Mouse (Mus musculus): ENCODE measurements around the gene Kif18b.

The Kif18b gene

DNA sequence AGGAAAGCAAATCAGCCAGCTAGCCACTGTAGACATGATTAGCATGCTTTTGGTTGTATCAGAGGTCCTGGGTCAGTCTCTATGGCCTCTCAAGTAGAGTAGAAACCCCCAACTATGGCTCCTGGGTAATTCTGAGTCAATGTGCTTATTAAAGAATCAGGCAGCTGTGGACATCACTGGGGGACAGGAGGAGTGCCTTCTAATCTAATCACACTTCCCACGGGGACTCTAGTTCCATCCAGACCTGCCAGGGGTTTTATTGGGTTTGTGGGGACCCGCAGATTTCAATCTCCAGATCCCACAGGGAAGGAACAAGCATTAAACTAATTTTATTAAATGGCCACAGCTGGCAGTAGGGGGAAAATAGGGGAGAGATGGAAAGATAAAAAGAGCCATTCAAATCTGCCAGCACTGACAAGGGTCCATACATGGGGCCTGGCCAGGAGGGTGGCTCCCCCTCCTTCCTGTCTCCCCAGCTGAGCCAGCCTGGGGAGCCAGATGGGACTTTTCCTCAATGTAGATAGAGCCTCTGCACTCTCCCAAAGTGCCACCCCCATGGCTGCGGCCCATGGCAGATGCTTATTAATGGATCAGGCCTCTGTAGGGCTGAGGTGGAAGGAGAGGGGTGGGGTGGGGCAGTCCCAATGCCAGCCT lies 12.7 kb upstream of the Kif18b start:
- DNase-seq = no peak

DNA sequence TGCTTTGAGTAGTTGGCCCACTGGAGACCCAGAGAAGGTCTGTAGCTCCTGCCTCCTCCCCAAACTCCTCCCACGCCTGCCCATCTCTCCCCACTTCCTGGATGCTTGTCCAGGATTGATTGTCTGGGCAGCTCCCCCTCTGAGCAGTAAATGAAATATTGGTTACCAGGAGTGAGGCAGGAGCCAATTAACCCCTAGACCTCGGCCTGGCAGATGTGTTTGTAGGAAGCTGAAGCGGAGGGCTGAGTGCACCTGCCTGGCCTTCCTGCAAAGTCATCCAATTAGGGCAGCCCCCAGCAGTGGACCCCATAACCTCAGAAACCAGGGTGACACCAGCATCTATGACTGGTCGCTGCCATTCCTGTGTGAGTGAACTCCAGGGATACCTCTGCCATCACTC lies 11.3 kb upstream of the Kif18b start:
- no peak for DNase-seq

DNA sequence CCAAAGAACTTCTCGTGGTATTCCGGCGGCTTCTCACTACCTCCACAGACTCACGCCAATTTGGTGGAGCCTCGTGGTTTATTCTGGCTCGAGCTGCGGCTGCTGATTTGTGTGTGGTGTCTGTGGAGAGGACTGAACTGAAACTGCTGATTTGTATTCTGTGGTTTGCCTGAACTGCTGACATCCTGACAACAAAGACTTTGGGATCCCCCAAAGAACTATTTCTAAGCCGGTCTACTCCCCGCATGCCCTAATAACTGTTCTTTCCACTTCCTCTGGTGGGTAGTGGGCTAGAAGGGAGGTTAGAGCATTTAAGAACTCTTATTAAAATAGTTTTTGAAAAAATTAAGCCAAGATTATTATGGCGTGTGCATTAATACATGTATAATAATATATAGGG lies 5.7 kb upstream of the Kif18b start:
- no peak for DNase-seq

DNA sequence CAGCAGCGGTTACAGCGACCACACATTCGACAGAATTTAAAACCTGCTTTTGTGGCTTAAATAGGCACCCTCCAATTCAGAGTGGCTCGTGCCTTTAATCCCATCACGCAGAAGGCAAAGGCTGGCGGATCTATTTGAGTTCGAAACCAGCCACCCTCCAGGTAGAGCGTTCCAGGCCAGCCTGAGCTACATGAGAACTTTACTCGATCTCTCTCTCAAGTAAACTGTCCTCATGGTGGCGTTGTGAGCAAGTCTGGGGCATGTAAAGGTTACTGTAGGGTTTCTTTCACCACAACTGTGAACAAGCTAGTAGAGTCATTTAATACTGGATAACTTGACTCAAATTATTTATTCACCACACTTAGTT lies 410 bp upstream of the Kif18b start:
- peak in 1 of 2 experiments; percentile 21 for DNase-seq

DNA sequence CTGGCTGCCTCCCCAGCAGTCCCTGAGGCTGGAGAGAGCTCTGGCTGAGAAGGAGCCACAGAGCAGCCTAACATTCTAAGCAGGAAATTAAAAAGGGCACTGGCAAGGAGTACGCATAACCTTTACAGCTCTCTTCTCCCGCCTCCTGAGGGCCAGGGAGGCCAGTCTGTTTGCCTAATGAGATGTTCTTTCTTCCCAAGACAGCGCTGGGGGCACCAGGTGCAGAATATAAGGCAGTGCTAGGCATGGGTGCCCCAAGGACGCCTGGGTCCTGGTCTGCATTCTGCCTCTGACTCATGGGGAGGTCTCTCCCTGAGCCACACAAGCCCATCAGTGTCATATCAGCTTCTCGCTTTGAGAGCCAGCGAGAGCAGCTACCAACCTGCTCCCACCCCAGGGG lies 3.4 kb downstream of the Kif18b start:
- DNase-seq = no peak

DNA sequence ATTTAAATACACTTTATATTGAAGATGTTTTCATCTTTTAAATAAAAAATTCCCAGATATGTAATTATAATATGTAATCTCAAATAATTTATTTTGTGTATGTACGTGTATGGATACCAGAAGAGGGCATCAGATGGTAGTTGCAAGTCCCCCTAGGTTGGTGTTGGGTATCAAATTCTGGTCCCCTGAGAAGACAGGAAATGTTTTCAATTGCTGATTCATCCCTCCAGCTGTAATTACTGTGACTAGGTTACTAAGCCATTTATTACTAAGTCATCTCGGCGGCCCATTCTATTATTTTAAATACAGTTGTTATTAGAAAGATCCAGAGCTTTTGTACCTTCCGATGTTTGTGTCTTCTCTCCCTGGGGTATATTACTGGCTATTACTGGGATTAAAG lies 6.8 kb downstream of the Kif18b start:
- DNase-seq = no peak

DNA sequence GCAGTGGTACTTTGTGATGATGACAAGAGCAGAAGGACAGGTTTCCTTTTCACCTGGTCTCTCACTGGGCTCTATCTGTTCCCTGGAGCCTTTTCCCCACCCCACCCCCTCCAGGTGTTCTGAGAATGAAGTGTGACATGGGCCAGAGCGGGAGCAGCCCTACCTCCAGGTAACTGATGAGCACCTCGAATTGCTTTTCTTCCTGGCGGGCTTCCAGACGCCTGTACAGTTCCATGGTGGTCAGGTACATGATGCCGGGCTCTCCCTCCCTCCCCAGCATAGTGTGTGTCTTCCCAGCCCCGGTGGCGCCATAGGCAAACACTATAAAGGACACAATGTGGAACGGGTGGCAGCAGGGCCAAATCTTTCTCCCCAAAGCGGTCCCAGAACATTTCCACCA lies 9.5 kb downstream of the Kif18b start:
- no peak for DNase-seq

DNA sequence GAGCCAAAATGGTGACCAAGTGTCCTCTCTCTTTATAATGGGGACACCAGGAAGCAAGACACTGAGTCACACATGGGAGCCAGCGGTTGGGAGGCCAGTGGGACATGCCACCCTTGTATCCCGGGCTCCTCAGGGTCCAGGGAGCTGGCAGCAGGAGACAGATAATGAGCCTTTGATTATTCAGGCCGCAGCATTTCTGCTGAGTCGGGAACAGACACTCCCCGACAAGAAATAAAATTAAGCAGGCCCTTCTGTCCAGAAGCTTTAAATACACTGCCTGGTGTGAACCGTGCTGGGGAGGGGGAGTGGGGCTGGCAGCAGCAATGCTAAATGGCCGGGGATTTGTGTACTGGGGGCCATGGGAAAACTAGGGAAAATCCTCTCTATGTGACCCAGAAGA lies 13.5 kb downstream of the Kif18b start:
- DNase-seq = no peak

DNA sequence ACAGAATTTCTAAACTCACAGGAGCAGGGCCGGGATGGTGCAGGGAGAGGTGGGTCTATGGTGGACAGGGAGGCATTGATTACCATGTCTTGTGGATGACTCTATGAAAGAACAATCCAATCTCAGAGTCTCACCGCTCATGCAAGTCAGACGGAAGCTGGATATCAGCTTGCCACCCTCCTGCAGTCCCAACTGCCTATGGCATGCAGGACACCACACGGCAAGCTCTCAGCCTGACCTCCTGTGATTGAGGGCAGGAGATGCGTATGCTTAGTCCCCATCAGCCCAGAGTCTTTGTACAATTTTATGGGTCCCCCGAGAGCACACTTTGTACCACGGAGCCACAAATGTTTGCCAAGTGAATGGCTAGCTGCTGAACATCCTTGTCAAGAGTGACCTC lies 21.3 kb downstream of the Kif18b start:
- DNase-seq = no peak

DNA sequence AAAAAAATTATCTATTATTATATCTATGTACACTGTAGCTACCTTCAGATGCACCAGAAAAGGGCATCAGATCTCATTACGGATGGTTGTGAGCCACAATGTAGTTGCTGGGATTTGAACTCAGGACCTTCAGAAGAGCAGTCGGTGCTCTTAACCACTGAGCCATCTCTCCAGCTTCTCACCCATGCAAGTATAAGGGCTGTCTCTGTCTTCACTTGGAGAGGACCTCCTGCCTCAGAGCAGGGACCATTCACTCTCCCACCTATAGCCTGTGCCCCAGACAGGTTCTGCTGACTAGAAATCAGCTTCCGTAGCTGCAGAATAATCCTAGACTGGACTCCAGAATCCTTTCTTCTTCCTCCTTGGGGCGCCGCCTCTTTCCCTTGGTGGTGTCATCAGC lies 22.8 kb downstream of the Kif18b start:
- DNase-seq = no peak

DNA sequence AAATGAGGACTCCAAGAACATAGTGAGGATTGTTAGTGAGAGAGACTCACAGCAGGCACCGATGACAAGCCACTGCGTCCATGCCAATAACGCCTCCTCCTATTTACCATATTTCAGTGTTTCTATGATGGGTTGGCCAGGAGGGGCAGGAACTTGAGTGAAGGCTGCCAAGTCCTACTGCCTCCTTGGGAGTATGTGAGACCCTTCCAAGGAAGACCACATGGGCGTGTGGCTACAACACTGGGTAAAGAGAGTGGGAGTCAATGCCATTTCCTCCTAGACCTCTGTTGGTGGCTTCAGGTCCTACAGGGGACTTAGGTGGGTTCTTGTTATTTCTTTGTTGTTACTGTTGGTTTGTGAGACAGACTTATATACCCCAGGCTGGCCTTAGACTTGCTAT lies 23.7 kb downstream of the Kif18b start:
- DNase-seq = no peak

DNA sequence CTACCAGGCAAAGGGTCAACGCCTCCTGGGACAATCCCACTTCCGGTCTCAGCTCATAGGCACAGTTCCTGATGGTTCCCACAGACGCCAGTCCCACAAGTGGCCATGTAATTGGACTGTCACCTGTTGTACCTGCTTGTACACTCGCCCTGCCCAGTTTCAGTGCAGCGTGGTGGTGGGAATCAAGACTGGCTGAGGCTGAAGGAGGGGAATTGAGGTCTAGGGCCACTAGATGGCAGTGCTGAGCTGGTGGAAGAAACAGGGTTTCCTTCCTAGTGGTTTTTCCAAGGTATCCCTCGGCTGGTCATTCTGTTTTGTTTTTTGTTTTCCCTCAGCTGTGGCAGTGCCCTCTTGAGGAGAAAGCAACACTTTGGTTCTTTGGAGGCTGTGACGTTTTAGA lies 24.2 kb downstream of the Kif18b start, which contains the start of gene Gfap:
Gfap (minus strand) TSS at position 150 of the 400 bp plus-strand sequence.
- DNase-seq = peak; percentile 69 to 70

DNA sequence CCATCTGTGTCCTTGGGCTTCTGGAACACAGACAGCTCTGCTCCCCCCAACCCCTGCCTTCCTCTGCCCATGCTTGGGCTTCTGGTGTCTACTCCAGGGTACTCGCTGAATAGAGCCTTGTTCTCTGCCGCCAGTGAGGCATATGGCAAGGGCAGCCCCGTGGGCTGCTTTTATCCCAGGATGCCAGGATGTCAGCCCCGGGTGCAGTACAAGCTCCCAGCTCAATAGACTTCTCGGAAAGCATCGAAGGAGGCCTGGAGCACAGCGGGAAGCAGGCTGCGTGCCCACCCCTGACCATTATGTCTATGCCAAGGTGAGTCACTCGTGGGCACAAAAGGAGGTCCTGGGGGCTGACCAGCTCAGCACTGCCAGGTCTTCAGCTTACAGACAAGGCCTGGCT lies 26.5 kb downstream of the Kif18b start:
- no peak for DNase-seq

DNA sequence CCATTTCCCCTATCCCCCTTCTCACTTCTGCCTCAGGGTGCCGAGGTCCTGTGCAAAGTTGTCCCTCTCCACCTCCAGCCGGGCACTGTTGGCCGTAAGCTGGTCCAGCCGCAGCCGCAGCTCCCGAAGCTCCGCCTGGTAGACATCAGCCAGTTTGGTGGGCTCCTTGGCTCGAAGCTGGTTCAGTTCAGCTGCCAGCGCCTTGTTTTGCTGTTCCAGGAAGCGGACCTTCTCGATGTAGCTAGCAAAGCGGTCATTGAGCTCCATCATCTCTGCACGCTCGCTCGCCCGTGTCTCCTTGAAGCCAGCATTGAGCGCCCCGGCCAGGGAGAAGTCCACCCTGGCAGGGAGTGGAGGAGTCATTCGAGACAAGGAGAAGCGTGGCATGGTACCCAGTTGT lies 28.3 kb downstream of the Kif18b start:
- DNase-seq = no peak

DNA sequence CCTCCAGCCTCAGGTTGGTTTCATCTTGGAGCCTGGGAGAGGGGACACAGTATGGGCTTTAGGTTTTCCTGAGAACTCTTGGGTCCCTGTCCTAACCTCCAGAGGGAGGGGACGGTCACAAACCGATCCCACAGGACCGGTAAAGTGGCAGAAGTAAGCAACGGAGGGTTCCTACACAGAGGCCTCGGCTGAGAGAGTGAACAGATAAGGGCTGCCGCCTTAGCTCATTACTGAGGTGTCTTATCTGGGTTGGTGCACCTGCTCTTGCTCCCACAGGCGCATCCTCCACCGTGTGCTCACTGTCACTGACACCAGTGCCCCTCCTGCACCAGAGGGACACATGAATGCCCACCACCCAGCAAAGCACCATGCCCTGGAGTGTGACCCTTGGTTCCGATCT lies 29.1 kb downstream of the Kif18b start:
- no peak for DNase-seq

DNA sequence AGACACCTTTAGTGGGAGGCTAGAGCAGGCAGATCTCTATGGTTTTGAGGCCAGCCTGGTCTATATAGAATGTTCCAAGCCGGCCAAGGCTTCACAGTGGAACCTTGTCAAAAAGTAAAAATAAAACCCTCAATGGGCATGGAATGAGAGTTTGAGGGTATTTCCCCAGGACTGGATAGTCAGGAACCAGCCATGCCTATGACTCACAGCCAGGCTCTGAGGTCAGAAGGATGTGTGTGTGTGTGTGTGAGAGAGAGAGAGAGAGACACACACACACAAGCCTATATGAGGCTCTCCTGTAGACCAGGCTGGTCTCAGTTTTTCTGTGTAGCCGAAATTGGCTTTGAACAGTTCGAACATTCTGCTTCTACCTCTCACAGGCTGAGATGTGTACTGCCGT lies 30.2 kb downstream of the Kif18b start:
- DNase-seq = no peak

DNA sequence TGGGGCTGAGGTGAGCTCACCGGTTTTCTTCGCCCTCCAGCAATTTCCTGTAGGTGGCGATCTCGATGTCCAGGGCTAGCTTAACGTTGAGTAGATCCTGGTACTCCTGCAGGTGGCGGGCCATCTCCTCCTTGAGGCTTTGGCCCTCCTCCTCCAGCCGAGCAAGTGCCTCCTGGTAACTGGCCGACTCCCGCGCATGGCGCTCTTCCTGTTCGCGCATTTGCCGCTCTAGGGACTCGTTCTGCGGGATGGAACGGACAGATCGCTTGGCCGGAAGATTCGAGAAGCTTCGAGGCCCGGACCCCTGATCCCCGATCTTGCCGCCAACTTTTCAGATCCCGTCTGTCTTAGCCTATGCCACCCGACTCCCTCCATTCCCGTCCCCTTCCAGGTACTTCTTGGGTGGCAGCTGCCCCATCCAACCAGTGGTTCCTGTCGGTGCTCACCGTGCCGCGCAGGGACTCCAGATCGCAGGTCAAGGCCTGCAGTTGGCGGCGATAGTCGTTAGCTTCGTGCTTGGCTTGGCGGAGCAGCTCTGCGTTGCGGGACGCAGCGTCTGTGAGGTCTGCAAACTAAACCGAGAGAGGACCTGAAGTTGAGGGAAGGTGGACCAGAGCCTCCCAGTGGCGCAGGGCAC lies 31.8 kb downstream of the Kif18b start:
- DNase-seq = peak; percentile 85 to 90

DNA sequence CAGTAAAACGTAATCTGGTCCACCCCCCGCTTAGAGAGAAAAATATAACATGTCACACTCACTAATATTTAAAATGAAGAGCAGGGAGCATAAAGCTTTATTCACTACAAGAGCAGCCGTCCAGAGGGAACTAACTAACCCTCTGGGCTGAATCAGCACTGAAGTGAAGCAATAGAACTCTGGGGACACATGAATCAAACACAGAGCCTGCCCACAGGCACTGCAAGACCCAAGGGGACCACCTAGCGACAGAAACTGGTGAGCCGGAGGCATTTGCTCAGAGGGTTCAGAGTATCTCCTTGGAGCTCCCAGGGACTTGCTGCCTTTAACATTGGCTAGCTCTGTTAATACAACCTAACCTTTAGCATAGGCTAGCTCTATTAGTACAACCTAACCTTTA lies 34.8 kb downstream of the Kif18b start:
- DNase-seq = no peak

DNA sequence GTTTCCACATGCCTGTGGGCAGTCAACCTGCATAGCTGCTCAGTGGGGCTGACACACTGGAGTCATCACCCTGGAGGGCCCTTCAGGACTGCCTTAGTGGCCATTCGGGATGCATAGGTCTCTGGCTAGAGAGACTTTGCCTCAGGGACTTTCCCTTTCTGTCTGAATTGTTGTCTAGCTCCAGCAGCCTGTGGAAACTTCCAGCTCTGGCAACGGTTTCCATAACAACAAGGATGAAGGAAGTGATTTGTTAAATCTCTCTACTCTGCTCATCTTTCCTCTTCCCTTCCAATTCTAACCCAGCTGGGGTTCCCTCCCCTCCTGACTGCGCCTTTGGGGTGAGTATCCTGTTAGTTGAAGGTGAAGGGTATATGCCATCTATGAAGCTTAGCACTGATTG lies 36.8 kb downstream of the Kif18b start:
- no peak for DNase-seq

DNA sequence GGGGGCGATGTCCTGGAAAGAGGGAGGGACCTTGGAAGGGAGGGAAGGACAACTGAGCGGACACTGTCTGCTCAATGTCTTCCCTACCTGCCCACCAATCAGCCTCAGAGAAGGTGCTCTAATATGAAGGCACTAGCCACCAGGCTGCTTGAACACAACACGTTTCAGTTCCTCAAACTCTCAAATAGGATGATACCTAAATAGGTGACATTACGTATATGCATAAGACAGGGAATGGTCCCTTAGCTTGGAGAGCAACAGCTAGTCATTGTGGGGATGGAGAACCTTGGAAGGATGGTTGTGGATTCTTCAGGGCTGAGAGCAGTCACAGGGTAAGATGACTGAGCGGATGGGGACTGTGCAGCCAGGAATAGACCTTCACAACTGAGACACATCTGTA lies 37.5 kb downstream of the Kif18b start:
- no peak for DNase-seq

DNA sequence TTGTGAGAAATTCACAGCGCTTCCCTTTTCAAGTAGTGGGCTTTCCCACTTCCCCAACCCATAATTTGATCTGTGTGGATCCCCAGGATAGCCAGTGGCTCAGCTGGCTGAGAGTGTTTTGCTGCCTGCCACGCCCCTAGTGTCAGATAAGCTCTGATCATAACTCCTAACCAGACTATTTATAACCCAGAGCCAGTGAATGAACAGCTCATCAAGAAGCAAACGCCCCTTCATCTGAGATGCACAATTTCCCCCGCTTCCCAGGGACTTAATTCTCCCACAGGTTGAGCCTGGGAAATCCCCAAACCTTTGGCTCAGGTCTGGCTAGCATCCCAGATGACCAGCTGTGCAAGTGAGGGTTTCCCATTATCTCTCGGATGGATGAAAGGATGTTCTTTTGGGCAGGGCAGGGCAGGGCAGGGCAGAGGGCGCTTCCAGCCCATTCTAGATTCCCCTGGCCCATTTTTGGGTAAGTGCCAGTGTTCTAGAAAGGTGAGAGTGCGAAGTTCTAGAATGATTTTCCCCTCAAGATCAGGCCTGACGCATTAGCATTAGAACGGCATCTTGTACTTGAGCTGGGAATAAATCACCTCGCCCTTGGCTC lies 40.2 kb downstream of the Kif18b start, which contains the start of gene Fam187a:
Fam187a (plus strand) TSS at position 554 of the 604 bp plus-strand sequence.
- no peak for DNase-seq

DNA sequence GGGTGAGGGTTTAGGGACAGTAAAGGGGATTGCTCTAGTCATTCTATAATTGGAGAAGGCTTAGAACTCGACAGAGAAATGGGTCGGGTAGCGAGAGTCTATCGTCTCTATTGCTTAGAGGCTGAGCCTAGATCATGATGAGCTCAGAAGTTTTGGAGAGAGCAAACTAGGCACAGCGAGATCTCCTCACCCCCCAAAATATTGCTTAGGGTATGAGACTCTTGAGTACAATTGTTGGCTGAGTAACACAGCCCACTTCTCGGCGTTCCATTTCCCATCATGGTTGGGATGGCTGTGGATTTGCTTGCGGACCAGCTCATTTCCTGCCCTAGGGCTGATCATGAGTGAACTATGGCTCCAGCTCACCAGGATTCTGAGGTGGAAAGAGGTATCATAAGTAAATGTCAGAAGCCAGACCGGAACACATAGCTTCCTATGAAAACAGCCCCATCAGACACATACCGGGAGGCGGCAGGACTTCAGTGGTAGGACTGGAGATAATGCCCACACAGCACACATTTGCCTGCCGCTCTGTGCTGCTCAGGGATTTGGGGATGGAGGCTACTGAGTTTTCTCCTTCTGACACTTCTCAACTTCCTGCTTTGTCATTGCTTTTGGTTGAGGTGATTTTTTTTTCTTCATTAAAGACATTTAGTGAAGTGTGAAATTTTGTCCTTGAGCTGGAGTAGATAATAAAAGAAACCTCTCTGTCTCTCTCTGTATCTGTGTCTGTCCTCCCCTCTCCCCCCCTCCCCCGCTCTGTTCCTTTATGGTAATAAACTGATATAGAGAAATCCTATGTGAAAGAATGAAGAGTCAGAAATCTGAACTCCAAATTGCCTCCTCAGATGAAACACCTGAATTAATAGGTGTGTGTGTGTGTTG lies 43.4 kb downstream of the Kif18b start:
- no peak for DNase-seq

DNA sequence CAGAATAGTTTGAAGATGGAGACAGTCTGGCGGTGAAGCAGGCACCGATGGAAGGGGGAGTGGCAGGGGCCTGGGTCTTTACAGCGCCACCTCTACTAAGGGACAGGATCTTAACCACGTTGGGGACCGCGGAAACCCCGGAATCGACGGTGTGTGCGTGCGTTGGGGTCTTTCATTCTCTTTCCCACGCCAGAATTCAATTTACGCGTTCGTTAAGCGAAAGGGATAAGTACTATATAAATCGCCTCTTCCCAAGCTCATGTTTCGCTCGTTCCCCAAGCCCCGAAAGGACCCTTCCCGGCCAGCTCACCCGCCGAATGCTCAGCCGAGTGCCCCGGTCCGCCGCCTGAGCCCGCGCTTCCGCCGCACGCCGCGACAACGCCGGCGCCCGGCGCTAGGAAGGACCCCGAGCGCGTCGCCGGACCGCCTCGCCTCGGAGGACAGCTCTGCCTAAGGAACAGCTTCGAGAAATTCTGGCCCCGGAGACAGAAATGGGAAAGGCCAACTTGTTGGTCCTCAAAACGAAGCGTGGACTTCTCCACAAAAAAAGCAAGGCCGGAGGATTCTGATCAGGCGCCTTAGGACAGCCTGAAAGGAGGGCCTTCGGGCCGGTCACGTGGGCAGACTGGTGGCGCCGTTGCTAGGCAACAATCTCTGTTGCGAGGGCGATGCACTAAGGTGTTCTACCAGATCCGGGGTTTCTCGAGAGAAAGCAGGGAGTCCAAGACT lies 44.2 kb downstream of the Kif18b start, which contains the start of the genes Eftud2 and Ccdc103:
Eftud2 (minus strand) TSS at position 401 of the 729 bp plus-strand sequence.
Ccdc103 (plus strand) TSS at position 620 of the 729 bp plus-strand sequence.
- peak; percentile 90 to 93 for DNase-seq

All from lung, adult 18-20 months (tissue).